Mouse (Mus musculus) c-Kit-negative CD71-positive TER-119-positive erythroid progenitor cells, embryonic 14.5 days (primary cell): ENCODE data around the gene Myo3b.

Experiments used
- DNase-seq: peaks from one replicate; pipeline ENCODE4 v3.0.0-alpha.2; 2013; ENCODE audit warnings: low read depth, low spot score

Gene Myo3b

GRCm38 (mm10) chr2:70278425-70279277 is 239.7 kb downstream of the Myo3b start:
- no peak for DNase-seq

- no peak for DNase-seq
Measured at GRCm38 (mm10) chr2:70284109-70284508, 245.2 kb downstream of the Myo3b start.

- no peak for DNase-seq
Measured at GRCm38 (mm10) chr2:70291063-70291462, 252.1 kb downstream of the Myo3b start.

GRCm38 (mm10) chr2:70292776-70293175 is 253.8 kb downstream of the Myo3b start:
- no peak for DNase-seq

- no peak for DNase-seq
Measured at GRCm38 (mm10) chr2:70302905-70303304, 264.0 kb downstream of the Myo3b start.

GRCm38 (mm10) chr2:70315125-70315524 is 276.2 kb downstream of the Myo3b start:
- DNase-seq = no peak

GRCm38 (mm10) chr2:70315734-70316133 is 276.8 kb downstream of the Myo3b start:
- no peak for DNase-seq

GRCm38 (mm10) chr2:70317850-70318249 is 278.9 kb downstream of the Myo3b start:
- DNase-seq = no peak

GRCm38 (mm10) chr2:70318861-70319555 is 280.1 kb downstream of the Myo3b start:
- DNase-seq = no peak

- no peak for DNase-seq
Measured at GRCm38 (mm10) chr2:70322767-70323166, 283.8 kb downstream of the Myo3b start.

GRCm38 (mm10) chr2:70327602-70328001 is 288.7 kb downstream of the Myo3b start:
- no peak for DNase-seq

- DNase-seq = no peak
Measured at GRCm38 (mm10) chr2:70332905-70333304, 294.0 kb downstream of the Myo3b start.

- DNase-seq = no peak
Measured at GRCm38 (mm10) chr2:70333553-70333952, 294.6 kb downstream of the Myo3b start.

GRCm38 (mm10) chr2:70336551-70336950 is 297.6 kb downstream of the Myo3b start:
- DNase-seq = no peak

GRCm38 (mm10) chr2:70337208-70337611 is 298.3 kb downstream of the Myo3b start:
- no peak for DNase-seq

GRCm38 (mm10) chr2:70337869-70338268 is 298.9 kb downstream of the Myo3b start:
- DNase-seq = no peak

- no peak for DNase-seq
Measured at GRCm38 (mm10) chr2:70339061-70339460, 300.1 kb downstream of the Myo3b start.

GRCm38 (mm10) chr2:70339501-70339900 is 300.6 kb downstream of the Myo3b start:
- DNase-seq = no peak

- no peak for DNase-seq
Measured at GRCm38 (mm10) chr2:70340224-70340623, 301.3 kb downstream of the Myo3b start.

GRCm38 (mm10) chr2:70345126-70345525 is 306.2 kb downstream of the Myo3b start:
- DNase-seq = no peak

- DNase-seq = no peak
Measured at GRCm38 (mm10) chr2:70347511-70347910, 308.6 kb downstream of the Myo3b start.

GRCm38 (mm10) chr2:70348793-70349553 is 310.0 kb downstream of the Myo3b start:
- no peak for DNase-seq
